Mouse (Mus musculus): ENCODE measurements around the gene Fscn1.

- no peak; the same call in 1 of the 2 replicates for TF ChIP-seq CTCF (IDR thresholded peaks at IDR 0.05; ENCODE audit: low read depth, low read length)
- no peak for TF ChIP-seq POLR2A (IDR thresholded peaks at IDR 0.05; ENCODE audit: borderline replicate concordance, low read depth, low read length)
Observed at GRCm38 (mm10) chr5:142932084-142932685, 28.0 kb upstream of the Fscn1 start.

All from bone marrow macrophage, adult 2 months (primary cell).